Mouse (Mus musculus) kidney, postnatal 14 days (tissue): ENCODE data around the gene Uts2.
"Not testable (repeated sequence)": the region's sequence is repeated elsewhere in the genome, so short reads cannot be mapped to it uniquely, and the experiment has no call there.

Source experiments
- DNase-seq: peaks from one replicate; pipeline ENCODE4 v3.0.0; 2022; ENCODE audit warnings: mixed read lengths

The Uts2 gene

GRCm38 (mm10) chr4:151017356-151017755 lies 20.5 kb downstream of the Uts2 start:
- not testable (repeated sequence) for DNase-seq

GRCm38 (mm10) chr4:151024152-151024551 lies 27.3 kb downstream of the Uts2 start:
- no peak for DNase-seq

GRCm38 (mm10) chr4:151027001-151027400 lies 30.1 kb downstream of the Uts2 start:
- peak; percentile 21 for DNase-seq

- no peak for DNase-seq
These were observed 39.6 kb downstream of the Uts2 start for GRCm38 (mm10) chr4:151036521-151036920.

- no peak for DNase-seq
These were observed 40.9 kb downstream of the Uts2 start for GRCm38 (mm10) chr4:151037800-151038199.

- DNase-seq: no peak
These were observed 44.6 kb downstream of the Uts2 start for GRCm38 (mm10) chr4:151041506-151041905.

- DNase-seq: peak; percentile 26
These were observed 46.4 kb downstream of the Uts2 start for GRCm38 (mm10) chr4:151043281-151043680.

- peak; percentile 100 for DNase-seq
These were observed 47.4 kb downstream of the Uts2 start, which contains the start of gene Per3 for GRCm38 (mm10) chr4:151044037-151044943. Gene Per3 (minus strand): TSS chr4:151044665.

- no peak for DNase-seq
These were observed 48.2 kb downstream of the Uts2 start for GRCm38 (mm10) chr4:151044944-151045570.

- no peak for DNase-seq
These were observed 49.6 kb downstream of the Uts2 start for GRCm38 (mm10) chr4:151046524-151046923.

GRCm38 (mm10) chr4:151051162-151051561 lies 54.3 kb downstream of the Uts2 start:
- no peak for DNase-seq
